Comparison of ENCODE assay signal across 8 mouse cellular contexts in genomic region chr1:118275139-118275538, GRCm38 (mm10). TPM values are rescaled to one million over a fixed set of nuclear protein-coding genes. Genes with fewer than 3 reads are reported as not detected.
DNase-seq lines count a peak whose midpoint lies in the region; TF ChIP-seq lines count a peak whose summit lies in the region.

No protein-coding gene starts in this region.

- no peak overlapping the region for H3K9ac ChIP-seq in ES-Bruce4 (ENCODE audit: low read depth, poor library complexity, severe bottlenecking)

- no peaks in the 10 kb centered on the region for H3K9me3 ChIP-seq in ES-Bruce4 (replicated peaks; ENCODE audit: control insufficient read depth, insufficient read depth, low read length, poor library complexity, severe bottlenecking)

- H3K27ac ChIP-seq in gastrocnemius, adult 2 months = no peak overlapping the region
- H3K27ac ChIP-seq in ES-Bruce4 (ENCODE audit: insufficient read depth, low read length) = no peak overlapping the region
- no peak overlapping the region for H3K27ac ChIP-seq in cortical plate, adult 2 months (ENCODE audit: insufficient read depth, low read length)

- no peak for TF ChIP-seq EP300 in ES-Bruce4 (IDR thresholded peaks at IDR 0.05; ENCODE audit: insufficient read depth, low read depth, low read length)

- DNase-seq in gastrocnemius, adult 2 months = no peak
- DNase-seq in gastrocnemius, postnatal 25 days = no peak
- peak; percentile 52 for DNase-seq in mesoderm, embryonic 11.5 days (ENCODE audit: low read depth, low spot score)
- DNase-seq in left cerebral cortex, adult 8-10 months (ENCODE audit: low spot score in 2 of 2) = no peak
- DNase-seq in gastrocnemius, postnatal 36 days = no peak
- no peak for DNase-seq in thymus, postnatal 36 days

- no peak overlapping the region for H3K4me3 ChIP-seq in gastrocnemius, adult 2 months
- H3K4me3 ChIP-seq in ES-Bruce4 (ENCODE audit: low read depth, low read length) = no peak overlapping the region
- H3K4me3 ChIP-seq in cortical plate, adult 2 months (ENCODE audit: insufficient read depth, low read length) = no peak overlapping the region

- intact Hi-C loops in gastrocnemius, adult 2 months (cut with DNase I) = no loop called here
- intact Hi-C loops in gastrocnemius, postnatal 36 days (cut with DNase I) = no loop called here

- no peak for TF ChIP-seq POLR2A in ES-Bruce4 (IDR thresholded peaks at IDR 0.05; ENCODE audit: insufficient read depth, low read length)
- TF ChIP-seq POLR2A in cortical plate, adult 2 months (IDR thresholded peaks at IDR 0.05; ENCODE audit: extremely low read depth, insufficient read depth, low read length) = no peak

- no peaks in the 10 kb centered on the region for H3K27me3 ChIP-seq in ES-Bruce4 (ENCODE audit: control insufficient read depth, insufficient read depth, low read length, poor library complexity, severe bottlenecking)

- peak; percentile 40 for TF ChIP-seq CTCF in gastrocnemius, adult 2 months (IDR thresholded peaks at IDR 0.05)
- peak; percentile 25 for TF ChIP-seq CTCF in ES-Bruce4 (IDR thresholded peaks at IDR 0.05; ENCODE audit: low read depth, low read length)
- TF ChIP-seq CTCF in cortical plate, adult 2 months (IDR thresholded peaks at IDR 0.05; ENCODE audit: extremely low read depth, insufficient read depth, low read length) = peak; percentile 49

- peaks cover 1% of the 10 kb centered on the region for H3K4me1 ChIP-seq in ES-Bruce4 (ENCODE audit: control insufficient read depth, insufficient read depth, low read length)
- H3K4me1 ChIP-seq in cortical plate, adult 2 months (ENCODE audit: control insufficient read depth, insufficient read depth, low read length) = no peaks in the 10 kb centered on the region

- no peaks in the 10 kb centered on the region for H3K36me3 ChIP-seq in ES-Bruce4 (ENCODE audit: control insufficient read depth, insufficient read depth, low read length, poor library complexity, severe bottlenecking)

RNA-seq across cellular contexts. Expression of gene Tsn, which starts 36.4 kb away (rescaled TPM):
- total RNA-seq in gastrocnemius, adult 2 months (2021) = 10 to 100 TPM; 49.4 TPM
- 10 to 100 TPM; 44.6 to 48.0 TPM for total RNA-seq in gastrocnemius, postnatal 25 days (2021)
- polyA plus RNA-seq in ES-Bruce4 (2011; ENCODE audit: insufficient read depth, insufficient read length, low read depth, missing spikeins) = 88.0 and 90.4 TPM in 2 replicates
- 78.3 and 79.8 TPM in 2 replicates for polyA plus RNA-seq in cortical plate, adult 2 months (2012; rRNA removed)
- 100 to 1,000 TPM; 113 to 126 (median 120) TPM for total RNA-seq in left cerebral cortex, adult 8-10 months (2022)
- total RNA-seq in gastrocnemius, postnatal 36 days (2021) = 10 to 100 TPM; 46.8 to 49.9 TPM

RNA-seq across cellular contexts. Expression of gene Nifk, which starts 46.5 kb away (rescaled TPM):
- 10 to 100 TPM; 16.1 to 21.3 TPM for total RNA-seq in gastrocnemius, adult 2 months (2021)
- 10 to 100 TPM; 15.1 to 17.2 TPM for total RNA-seq in gastrocnemius, postnatal 25 days (2021)
- 99.7 and 110 TPM in 2 replicates for polyA plus RNA-seq in ES-Bruce4 (2011; ENCODE audit: insufficient read depth, insufficient read length, low read depth, missing spikeins)
- 22.9 and 23.0 TPM in 2 replicates for polyA plus RNA-seq in cortical plate, adult 2 months (2012; rRNA removed)
- total RNA-seq in left cerebral cortex, adult 8-10 months (2022) = 10 to 100 TPM; 17.6 to 22.6 (median 19.9) TPM
- 10 to 100 TPM; 16.4 to 17.8 TPM for total RNA-seq in gastrocnemius, postnatal 36 days (2021)
